8 mouse cellular contexts compared by ENCODE assay signal in the genomic region with DNA sequence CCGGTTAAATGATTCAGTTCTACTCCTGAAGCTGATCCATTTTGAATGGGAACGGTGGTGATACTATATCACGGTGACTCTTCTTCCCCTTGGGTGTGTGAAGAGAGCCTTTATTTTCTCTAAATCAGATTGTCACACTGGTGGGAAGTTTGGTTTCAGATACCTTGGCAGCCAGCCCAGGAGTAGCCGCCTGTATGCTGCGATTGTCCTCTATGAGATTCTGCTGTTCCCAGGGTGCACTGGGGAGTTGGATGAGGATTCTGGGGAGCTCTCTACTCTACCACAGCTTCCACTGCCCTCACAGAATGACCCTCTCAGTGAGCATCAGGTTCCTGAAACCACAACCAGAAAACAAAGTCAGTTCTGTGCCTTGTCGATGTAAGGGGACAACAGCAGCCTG.
DNase-seq lines count a peak whose midpoint lies in the region; ATAC-seq lines count a peak whose summit lies in the region.

No protein-coding gene starts in this region.

- WGBS in neural tube, embryonic 12.5 days: 68% methylated on average over 6 of the region's 6 CpGs

- H3K36me3 ChIP-seq in neural tube, embryonic 12.5 days: no peaks in the 10 kb centered on the region

- H3K27me3 ChIP-seq in neural tube, embryonic 12.5 days (replicated peaks): no peaks in the 10 kb centered on the region

- peak; percentile 4 for DNase-seq in cerebellum, adult 9-11 months
- no peak for DNase-seq in cerebellum, adult 9-10 months
- no peak for DNase-seq in neural tube, embryonic 10.5 days (ENCODE audit: extremely low spot score, low spot score)
- DNase-seq in kidney, postnatal 36 days: peak; percentile 58 to 74
- peak; percentile 12 for DNase-seq in telencephalon, adult 2 months (ENCODE audit: low read depth, low spot score)
- no peak for DNase-seq in thymus, postnatal 4 days
- DNase-seq in ovary, postnatal 36 days (ENCODE audit: low spot score): no peak

- no peak overlapping the region for H3K4me3 ChIP-seq in neural tube, embryonic 12.5 days

- no peak overlapping the region for H3K27ac ChIP-seq in neural tube, embryonic 12.5 days

- H3K9me3 ChIP-seq in neural tube, embryonic 12.5 days: no peaks in the 10 kb centered on the region

- 0 out of 2 replicates have a peak, but pooled peaks have one; percentile 21 for ATAC-seq in neural tube, embryonic 12.5 days (ENCODE audit: low FRiP score, low read depth)

- no peak overlapping the region for H3K4me2 ChIP-seq in neural tube, embryonic 12.5 days (replicated peaks)

- H3K4me1 ChIP-seq in neural tube, embryonic 12.5 days: peaks cover 6% of the 10 kb centered on the region; the same call in 1 of the 2 replicates

- H3K9ac ChIP-seq in neural tube, embryonic 12.5 days: no peak overlapping the region

Comparison
In these comparisons a context has a peak if more than half of its experiments do, and no peak if none do; other contexts are left out.
1. DNase-seq: peak in cerebellum, adult 9-11 months (single experiment), kidney, postnatal 36 days (2 of 2) and telencephalon, adult 2 months (single experiment); none in cerebellum, adult 9-10 months (single experiment), neural tube, embryonic 10.5 days (single experiment), thymus, postnatal 4 days (single experiment) and ovary, postnatal 36 days (single experiment).